Mouse (Mus musculus) stomach, embryonic 16.5 days (tissue): ENCODE measurements at regions not wholly inside any gene's neighbourhood (a gene's known extent, or its start where the extent isn't known, plus 50 kb on each side); places are given as distances from the start of the nearest gene placed in this dataset.

ENCODE experiments used
- ATAC-seq: fragments of 200-750 bp; cut with Nextera tagmentation; 2 replicates; pipeline ENCODE4 v1.8.0; 2017; ENCODE audit warnings: moderate number of reproducible peaks, moderate TSS enrichment; ENCODE audit not compliant: insufficient read depth, low FRiP score
- H3K27ac ChIP-seq: fragments of 300-500 bp; sonication (generic); 2 replicates; pipeline ENCODE4 v1.5.1; 2014; ENCODE audit warnings: low read length
- H3K27me3 ChIP-seq: fragments of 300-500 bp; sonication (generic); 2 replicates; pipeline ENCODE4 v1.6.1; 2014; ENCODE audit warnings: low read length, control low read depth, mixed read lengths; ENCODE audit not compliant: control insufficient read depth, insufficient read depth
- H3K36me3 ChIP-seq: fragments of 300-500 bp; sonication (generic); 2 replicates; pipeline ENCODE4 v1.6.1; 2014; ENCODE audit warnings: low read length; ENCODE audit not compliant: control insufficient read depth, insufficient read depth
- H3K4me1 ChIP-seq: fragments of 300-500 bp; sonication (generic); 2 replicates; pipeline ENCODE4 v1.6.1; 2014; ENCODE audit warnings: low read length, control low read depth, mixed read lengths; ENCODE audit not compliant: control insufficient read depth, insufficient read depth
- H3K4me2 ChIP-seq: fragments of 300-500 bp; sonication (generic); 2 replicates; pipeline ENCODE4 v1.6.1; 2014; ENCODE audit warnings: low read depth, low read length, mixed read lengths
- H3K4me3 ChIP-seq: fragments of 300-500 bp; sonication (generic); replicated peaks from 2 replicates; pipeline ENCODE4 v1.5.1; 2014; ENCODE audit warnings: mild to moderate bottlenecking, low read length
- H3K9ac ChIP-seq: fragments of 300-500 bp; sonication (generic); 2 replicates; pipeline ENCODE4 v1.6.1; 2014; ENCODE audit warnings: low read length
- H3K9me3 ChIP-seq: fragments of 300-500 bp; sonication (generic); replicated peaks from 2 replicates; pipeline ENCODE4 v1.6.1; 2016; ENCODE audit warnings: low read length, control low read depth; ENCODE audit not compliant: control insufficient read depth
- WGBS: fragments of 180-500 bp; shearing (Covaris S2); extraction: QIAGEN DNeasy Blood & Tissue Kit; methylation state at CpG from one replicate; pipeline ENCODE4 v1.1.7; 2014; 5-methylcytosine and 5-hydroxymethylcytosine counted together

DNA sequence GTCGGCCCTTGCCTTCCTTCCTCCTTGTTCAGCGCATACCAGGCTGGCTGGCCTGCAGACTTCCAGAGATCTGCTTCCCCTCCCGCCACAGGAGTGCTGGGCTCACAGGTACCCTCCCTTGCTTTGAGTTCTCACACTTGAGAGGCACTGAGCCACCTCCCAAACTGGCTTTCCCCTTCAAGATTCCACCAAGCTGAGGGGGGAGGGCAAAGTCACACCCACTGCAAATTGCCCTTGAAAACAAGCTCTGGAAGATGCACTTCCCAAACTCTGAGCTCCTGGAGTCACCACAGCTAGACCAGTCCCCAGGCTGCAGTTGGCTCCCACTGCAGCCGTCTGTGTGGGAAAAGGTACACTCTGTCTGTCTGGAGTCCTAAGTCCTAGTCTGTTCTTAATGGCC, 142.1 kb upstream of the Slc22a12 start:
- 33% methylated on average over 4 of the region's 4 CpGs for WGBS

DNA sequence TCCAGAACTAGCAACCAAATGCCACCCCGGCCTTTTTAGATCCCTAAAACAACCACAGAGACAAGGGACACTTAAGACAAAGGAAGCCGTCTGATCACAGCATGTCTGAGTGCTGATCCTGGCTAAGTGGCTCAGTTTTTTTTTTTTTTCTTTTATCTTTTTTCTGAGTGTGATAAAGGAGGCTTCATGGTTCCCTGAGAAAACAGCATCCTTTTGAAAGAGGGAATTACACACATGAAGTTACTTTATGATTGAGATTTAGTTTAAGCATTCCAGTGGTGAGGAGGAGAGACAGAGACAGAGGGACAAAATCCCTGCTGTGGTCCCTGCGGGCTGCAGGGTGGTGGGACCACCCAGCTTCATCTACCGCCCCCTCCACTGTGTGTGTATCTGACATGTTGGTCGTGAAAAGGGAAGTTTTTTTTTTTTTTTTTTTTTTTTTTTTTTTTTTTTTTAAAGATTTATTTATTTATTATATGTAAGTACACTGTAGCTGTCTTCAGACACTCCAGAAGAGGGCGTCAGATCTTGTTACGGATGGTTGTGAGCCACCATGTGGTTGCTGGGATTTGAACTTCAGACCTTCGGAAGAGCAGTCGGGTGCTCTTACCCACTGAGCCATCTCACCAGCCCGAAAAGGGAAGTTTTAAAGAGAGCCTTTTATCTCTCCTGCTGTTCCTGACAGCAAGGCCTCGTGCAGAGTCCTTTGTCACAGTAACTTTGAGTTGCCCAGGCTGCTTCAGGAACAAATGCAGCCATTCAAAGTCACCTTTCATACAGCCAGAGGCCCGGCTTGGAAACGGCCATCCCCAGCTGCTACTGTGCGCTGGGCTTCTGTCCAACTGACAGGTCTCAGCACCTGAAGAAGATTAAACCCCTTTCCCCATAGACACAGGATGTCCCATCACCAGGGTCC, 136.8 kb upstream of the Slc22a12 start:
- Histone ChIP-seq H3K27ac (no peak overlapping the region), H3K9me3 (no peaks in the 10 kb centered on the region), H3K4me1 (no peaks in the 10 kb centered on the region), H3K4me2 (no peak overlapping the region), H3K9ac (no peak overlapping the region), H3K27me3 (no peaks in the 10 kb centered on the region), H3K4me3 (no peak overlapping the region), H3K36me3 (no peaks in the 10 kb centered on the region)
- ATAC-seq = no peak
- 47% methylated on average over 12 of the region's 14 CpGs for WGBS

More for the DNA sequence above, 142.1 kb upstream of the Slc22a12 start:
- H3K4me3 ChIP-seq = no peak overlapping the region
- H3K27me3 ChIP-seq = no peaks in the 10 kb centered on the region; the same call in 1 of the 2 replicates
- H3K4me2 ChIP-seq = no peak overlapping the region
- no peak for ATAC-seq
- H3K4me1 ChIP-seq = no peaks in the 10 kb centered on the region
- no peak overlapping the region for H3K9ac ChIP-seq
- H3K36me3 ChIP-seq = no peaks in the 10 kb centered on the region
- H3K27ac ChIP-seq = no peak overlapping the region
- no peaks in the 10 kb centered on the region for H3K9me3 ChIP-seq

DNA sequence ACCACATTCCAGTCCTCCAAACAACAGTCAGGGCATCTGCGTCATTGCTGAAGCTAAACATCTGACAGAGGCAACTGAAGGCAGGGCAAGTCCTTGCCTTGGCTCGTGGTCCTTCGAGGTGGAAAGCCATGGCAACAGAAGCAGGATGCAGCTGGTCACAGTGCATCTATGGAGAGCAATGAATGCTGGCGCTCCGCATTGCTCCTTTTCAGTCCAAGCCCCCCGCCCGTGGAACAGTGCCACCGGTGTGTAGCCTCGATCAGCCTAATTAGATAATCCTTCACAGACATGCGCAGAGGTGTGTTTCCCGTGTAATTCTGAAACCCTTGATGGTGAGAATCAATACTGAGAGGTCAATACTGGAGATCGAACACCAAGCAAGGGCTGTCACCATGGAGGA, 134.7 kb upstream of the Slc22a12 start:
- Histone ChIP-seq H3K27me3 (no peaks in the 10 kb centered on the region), H3K27ac (no peak overlapping the region), H3K4me1 (no peaks in the 10 kb centered on the region), H3K9me3 (no peaks in the 10 kb centered on the region), H3K4me3 (no peak overlapping the region), H3K4me2 (no peak overlapping the region), H3K9ac (no peak overlapping the region), H3K36me3 (no peaks in the 10 kb centered on the region)
- no peak for ATAC-seq
- 77% methylated on average over 12 of the region's 12 CpGs for WGBS

DNA sequence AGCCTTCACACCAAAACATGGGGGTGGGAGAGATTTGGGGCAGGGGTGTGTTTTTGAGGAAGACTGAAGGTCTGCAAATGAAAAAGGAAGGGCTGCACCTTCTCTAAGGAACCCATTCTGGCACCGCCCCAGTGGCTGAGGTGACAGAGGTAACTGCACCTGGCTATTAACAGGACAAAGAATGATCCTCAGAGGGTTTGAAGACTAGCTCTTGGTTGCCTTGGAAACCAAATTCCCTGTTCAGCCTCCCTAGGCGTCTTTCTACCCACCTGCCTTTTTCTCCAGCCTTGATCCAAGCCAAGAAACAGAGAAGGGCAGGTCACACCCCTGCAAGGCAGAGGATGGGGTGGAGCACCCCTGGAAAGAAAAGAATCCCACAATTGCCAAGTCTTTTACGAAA, 132.8 kb upstream of the Slc22a12 start:
- H3K4me2 ChIP-seq = no peak overlapping the region
- no peaks in the 10 kb centered on the region for H3K4me1 ChIP-seq
- no peaks in the 10 kb centered on the region for H3K27me3 ChIP-seq
- ATAC-seq = no peak
- H3K36me3 ChIP-seq = no peaks in the 10 kb centered on the region
- no peak overlapping the region for H3K4me3 ChIP-seq
- 44% methylated on average over 3 of the region's 3 CpGs for WGBS
- H3K9me3 ChIP-seq = no peaks in the 10 kb centered on the region
- H3K9ac ChIP-seq = no peak overlapping the region
- H3K27ac ChIP-seq = no peak overlapping the region

DNA sequence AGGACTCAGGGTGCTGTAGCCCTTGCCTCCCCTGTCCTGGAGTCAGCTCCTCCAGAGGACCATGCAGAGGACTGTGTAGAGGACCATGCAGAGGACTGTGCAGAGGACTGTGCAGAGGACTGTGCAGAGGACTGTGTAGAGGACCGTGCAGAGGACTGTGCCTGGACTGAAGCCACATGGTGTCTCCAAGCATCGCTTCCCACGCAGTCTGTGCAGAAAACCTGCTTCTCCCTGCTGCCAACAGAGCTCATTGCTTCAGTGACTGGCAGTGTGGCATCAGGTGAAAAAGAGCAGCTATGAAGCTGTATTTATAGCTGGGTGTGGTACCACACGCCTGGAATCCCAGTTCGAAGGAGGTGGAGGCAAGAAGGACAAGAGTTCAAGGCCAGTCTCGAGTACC, 128.9 kb upstream of the Slc22a12 start:
- H3K4me2 ChIP-seq = no peak overlapping the region
- no peak for ATAC-seq
- H3K4me1 ChIP-seq = no peaks in the 10 kb centered on the region
- H3K9ac ChIP-seq = no peak overlapping the region
- H3K9me3 ChIP-seq = no peaks in the 10 kb centered on the region
- H3K4me3 ChIP-seq = no peak overlapping the region
- H3K27me3 ChIP-seq = no peaks in the 10 kb centered on the region
- 83% methylated on average over 6 of the region's 6 CpGs for WGBS
- H3K27ac ChIP-seq = no peak overlapping the region
- H3K36me3 ChIP-seq = no peaks in the 10 kb centered on the region

DNA sequence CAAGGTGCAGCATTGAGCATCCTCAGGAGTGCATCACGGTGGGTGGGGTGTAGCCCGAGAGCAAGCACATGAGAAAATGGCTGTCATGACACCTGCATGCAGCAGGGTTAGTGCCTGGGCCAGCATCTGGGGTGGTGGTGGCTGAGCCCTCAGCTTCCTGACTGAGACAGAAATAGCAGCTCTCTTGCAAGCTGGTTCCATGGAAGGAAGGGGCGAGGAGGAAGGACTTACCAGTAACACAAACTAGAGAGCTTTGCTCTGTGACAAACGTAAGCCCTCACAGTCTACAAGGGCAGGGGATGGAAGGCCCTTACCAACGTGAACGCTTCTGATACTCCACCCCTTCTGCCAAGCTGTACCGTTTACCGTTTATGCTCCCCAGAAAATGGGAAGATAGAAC, 127.0 kb upstream of the Slc22a12 start:
- no peak overlapping the region for H3K27ac ChIP-seq
- no peak overlapping the region for H3K4me2 ChIP-seq
- no peaks in the 10 kb centered on the region for H3K4me1 ChIP-seq
- 67% methylated on average over 8 of the region's 8 CpGs for WGBS
- no peak for ATAC-seq
- H3K9ac ChIP-seq = no peak overlapping the region
- H3K9me3 ChIP-seq = no peaks in the 10 kb centered on the region
- H3K27me3 ChIP-seq = no peaks in the 10 kb centered on the region
- no peaks in the 10 kb centered on the region for H3K36me3 ChIP-seq
- no peak overlapping the region for H3K4me3 ChIP-seq

DNA sequence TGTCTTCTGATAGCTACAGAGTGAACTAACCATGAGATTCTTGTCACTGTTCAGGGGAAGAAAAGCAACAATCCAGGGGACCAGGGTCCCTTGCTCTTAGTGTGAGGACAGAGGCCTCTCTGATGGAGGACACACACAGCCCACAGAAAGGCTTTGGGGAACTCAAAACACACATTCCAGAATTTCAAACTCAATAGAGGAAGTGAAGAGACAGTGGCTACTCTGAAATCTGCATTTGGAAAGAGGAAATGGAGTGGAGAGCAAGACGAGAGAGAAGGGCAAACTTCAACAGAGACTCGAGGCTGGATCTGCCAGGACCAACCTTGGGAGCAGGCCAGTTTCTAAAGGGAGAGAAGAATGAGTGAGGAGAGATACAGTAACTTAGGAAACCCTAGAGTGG, 125.7 kb upstream of the Slc22a12 start:
- ATAC-seq = no peak
- no peaks in the 10 kb centered on the region for H3K9me3 ChIP-seq
- H3K4me2 ChIP-seq = no peak overlapping the region
- no peak overlapping the region for H3K4me3 ChIP-seq
- H3K27me3 ChIP-seq = no peaks in the 10 kb centered on the region
- H3K9ac ChIP-seq = no peak overlapping the region
- no peak overlapping the region for H3K27ac ChIP-seq
- 53% methylated on average over 2 of the region's 2 CpGs for WGBS
- no peaks in the 10 kb centered on the region for H3K36me3 ChIP-seq
- no peaks in the 10 kb centered on the region for H3K4me1 ChIP-seq

DNA sequence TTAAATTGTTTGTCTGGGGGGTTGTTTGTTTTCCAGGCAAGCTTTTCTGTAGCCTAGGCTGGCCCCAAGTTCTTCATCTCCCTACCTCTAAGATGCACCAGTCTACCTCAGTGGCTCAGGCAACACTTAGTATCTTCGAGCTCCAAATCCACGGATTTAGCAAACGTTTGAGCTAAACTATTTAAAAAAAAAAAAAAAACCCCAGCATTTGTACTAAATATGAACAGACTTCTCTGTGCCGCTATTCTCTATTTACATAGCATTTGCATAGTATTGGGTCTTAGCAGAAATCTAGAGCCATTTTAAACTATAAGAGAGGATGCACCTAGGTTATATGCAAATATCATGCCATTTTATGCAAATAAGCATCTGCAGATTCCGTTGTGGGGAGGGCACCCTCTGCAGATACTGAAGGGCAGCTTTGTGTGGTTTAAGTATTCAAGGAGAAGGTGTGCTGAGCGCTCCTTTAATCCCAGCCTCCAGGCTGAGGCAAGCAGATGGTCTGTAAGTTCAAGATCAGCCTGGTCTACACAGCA, 123.4 kb upstream of the Slc22a12 start:
- no peak overlapping the region for H3K4me3 ChIP-seq
- no peaks in the 10 kb centered on the region for H3K9me3 ChIP-seq
- WGBS = 61% methylated on average over 6 of the region's 6 CpGs

DNA sequence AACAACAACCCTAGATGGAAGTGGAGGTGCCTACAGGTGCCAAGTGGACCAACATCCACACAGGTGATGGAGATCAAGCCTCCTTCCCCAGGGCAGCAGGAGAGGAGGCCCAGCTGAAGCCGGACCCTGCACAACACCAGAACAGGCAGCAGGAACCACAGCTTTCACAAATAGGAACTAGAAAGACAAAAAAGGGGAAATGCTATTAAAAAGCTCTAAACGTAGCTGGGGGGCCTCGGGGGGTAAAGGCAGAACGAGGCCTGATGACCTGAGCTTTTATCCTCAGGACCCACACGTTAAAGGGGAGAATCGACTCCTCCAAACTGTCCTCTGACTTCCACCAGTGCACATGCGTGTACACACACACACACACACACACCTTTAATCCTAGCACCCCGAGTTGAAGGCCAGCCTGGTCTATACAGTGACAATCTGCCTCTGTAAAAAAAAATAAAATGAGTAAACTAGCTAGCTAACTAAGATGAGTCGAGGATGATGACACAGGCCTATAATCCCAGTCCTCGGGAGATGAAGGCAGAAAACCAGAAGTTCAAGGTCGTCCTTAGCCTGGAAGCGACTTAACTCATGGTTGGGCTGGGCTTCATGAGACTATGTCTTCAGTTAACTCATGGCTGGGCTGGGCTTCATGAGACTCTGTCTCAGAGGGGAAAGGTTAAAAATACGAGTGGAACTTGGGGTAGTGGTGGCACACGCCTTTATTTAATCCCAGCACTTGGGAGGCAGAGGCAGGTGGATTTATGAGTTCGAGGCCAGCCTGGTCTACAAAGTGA, 122.6 kb upstream of the Slc22a12 start:
- H3K9ac ChIP-seq = no peak overlapping the region
- no peak overlapping the region for H3K27ac ChIP-seq
- WGBS = 62% methylated on average over 15 of the region's 15 CpGs
- no peaks in the 10 kb centered on the region for H3K9me3 ChIP-seq
- no peaks in the 10 kb centered on the region for H3K36me3 ChIP-seq
- no peak for ATAC-seq
- no peaks in the 10 kb centered on the region for H3K4me1 ChIP-seq
- no peak overlapping the region for H3K4me3 ChIP-seq
- no peak overlapping the region for H3K4me2 ChIP-seq
- no peaks in the 10 kb centered on the region; the same call in 1 of the 2 replicates for H3K27me3 ChIP-seq

More for the DNA sequence above, 123.4 kb upstream of the Slc22a12 start:
- no peak overlapping the region for H3K9ac ChIP-seq
- H3K4me2 ChIP-seq = no peak overlapping the region
- H3K27me3 ChIP-seq = no peaks in the 10 kb centered on the region
- no peaks in the 10 kb centered on the region for H3K4me1 ChIP-seq
- no peak for ATAC-seq
- H3K36me3 ChIP-seq = no peaks in the 10 kb centered on the region
- no peak overlapping the region for H3K27ac ChIP-seq
